Mouse (Mus musculus): ENCODE results near the gene Phc2.

Phc2 gene

DNA sequence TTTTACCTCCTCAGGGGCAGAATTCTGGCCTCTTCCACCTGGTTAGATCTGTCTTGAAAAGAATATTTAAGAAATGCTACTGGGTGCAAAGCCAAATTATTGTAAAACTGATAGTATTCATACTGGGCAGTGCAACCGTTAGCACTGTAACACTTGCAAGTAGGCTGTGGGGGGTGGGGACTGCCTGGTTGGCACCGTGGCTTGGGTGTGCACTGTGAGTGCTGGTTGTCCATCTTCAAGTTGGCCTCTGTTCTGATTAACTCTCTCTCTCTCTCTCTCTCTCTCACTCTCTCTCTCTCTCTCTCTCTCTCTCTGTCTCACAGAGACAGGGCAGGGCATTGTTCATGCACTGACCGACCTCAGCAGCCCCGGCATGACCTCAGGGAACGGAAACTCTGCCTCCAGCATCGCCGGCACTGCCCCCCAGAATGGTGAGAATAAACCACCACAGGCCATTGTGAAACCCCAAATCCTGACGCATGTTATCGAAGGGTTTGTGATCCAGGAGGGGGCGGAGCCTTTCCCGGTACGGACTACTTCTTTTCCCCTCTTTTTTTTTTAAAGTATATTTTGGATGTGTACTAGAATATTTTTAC, 88.6 kb downstream of the Phc2 start:
- DNase-seq = no peak

DNA sequence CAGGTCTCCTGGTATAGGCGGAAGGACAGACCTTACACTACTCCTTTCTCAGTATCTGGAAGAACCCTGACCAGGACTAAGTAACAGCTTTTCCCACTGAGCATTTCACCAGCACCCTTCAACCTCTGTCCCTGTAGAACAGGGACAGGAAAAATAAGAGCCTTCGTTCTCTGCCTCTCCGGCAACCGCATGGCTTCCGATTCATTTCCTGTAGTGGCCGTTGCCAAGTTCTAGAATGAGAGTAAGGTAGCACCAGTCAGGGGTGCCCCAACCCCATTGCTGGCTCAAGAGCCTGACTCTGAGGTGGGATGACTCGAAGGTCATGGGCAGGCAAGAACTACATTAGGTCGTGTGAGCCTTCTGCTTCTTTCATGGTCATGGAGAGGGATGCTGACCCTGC, 90.7 kb downstream of the Phc2 start:
- DNase-seq = no peak

DNA sequence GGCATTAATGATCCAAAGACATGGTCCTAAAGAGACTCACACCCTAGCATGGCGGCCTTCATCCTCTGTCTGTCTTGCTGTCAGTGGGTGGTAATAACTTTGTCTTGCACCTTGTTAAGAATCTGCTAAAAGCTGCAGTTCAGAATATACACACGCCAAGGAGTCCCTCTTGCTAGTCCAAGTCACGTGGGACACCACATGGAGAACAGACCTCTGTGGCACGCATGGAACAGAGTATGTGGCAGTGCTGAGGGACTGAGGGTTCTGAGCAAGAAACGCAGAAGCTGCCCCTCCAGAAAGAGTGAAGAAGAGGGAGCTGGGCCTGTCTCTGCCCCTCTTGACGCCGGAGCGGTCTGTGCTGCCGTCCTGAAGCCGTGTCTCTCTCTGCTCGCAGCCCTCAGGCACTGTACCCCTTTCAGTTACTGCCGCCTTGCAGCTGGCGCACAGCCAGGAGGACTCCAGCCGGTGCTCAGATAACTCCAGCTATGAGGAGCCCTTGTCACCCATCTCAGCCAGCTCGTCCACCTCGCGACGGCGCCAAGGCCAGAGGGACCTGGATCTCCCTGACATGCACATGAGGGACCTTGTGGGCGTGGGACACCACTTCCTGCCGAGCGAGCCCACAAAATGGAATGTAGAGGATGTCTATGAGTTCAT, 93.2 kb downstream of the Phc2 start:
- DNase-seq = no peak

DNA sequence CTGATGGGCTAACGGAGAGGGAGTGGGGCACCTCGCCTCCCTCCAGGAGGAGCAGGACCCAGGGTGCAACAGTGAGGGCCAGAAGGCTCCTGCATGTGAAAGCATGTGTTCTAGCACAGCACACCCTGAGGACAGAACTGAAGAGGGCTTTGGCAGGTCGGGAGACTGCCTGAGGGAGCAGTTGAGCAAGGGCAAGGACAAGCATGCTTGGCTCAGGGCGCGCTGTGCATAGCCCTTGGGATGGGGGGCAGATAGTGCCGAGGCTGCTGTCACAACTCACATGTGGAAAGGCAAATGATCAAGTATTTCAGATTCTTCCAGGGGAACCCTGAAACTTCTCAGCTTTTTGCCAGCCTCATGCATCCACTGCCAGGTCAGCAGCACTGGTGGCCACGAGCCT, 93.8 kb downstream of the Phc2 start:
- DNase-seq = no peak

DNA sequence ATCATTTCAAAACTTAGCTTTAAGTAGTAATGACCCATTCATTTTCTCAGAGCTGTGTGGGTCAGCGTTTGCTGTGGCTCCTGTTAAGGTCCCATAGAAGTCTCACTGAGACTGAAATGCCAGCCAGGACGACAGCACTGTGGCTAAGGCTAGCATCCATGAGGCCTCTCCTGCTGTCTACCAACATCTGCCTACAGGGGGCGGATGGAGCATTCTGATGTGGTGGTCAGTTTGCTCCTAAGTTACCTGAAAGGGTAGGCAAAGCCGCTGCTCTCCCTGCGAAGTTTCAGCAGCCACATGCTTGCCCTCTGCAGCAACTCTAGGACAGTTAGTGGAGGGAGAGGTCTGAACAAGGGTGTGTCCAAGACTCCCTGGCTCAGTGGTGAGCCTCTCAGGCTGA, 96.5 kb downstream of the Phc2 start:
- DNase-seq = no peak

DNA sequence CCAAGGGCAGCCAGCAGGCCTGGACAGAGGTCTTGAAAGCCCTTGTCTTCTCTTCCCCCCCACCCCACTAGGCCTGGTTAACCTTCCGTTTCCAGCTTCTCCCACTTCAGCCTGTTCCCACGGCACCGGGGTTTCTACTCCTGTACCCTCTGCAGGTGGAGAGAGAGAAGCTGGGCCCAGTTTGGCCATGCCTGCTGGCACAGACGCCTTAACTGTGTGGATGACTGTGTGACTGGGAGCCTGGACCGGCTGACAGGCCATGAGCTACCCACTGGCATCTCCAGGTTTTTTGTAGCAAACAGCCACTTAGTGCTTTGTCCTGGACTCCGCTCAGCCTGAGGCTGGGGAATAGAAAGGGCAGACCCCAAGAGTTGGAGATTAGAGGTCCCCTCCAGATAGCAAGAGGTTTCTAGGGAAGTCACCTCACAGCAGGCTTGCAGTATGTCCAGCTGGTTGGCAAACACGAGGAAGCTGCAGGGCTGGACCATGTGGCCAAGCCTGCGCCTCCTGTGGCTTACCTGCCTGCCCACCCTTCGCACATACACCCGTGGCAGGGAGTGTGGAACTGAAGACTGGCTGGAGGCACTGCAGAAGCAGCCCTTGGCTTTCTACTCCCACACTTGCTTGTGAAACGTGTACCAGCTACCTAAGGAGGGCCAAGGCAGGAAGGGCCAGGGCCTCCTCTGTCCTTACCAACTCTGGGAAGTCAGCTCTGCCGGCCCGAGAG, 97.7 kb downstream of the Phc2 start:
- no peak for DNase-seq

DNA sequence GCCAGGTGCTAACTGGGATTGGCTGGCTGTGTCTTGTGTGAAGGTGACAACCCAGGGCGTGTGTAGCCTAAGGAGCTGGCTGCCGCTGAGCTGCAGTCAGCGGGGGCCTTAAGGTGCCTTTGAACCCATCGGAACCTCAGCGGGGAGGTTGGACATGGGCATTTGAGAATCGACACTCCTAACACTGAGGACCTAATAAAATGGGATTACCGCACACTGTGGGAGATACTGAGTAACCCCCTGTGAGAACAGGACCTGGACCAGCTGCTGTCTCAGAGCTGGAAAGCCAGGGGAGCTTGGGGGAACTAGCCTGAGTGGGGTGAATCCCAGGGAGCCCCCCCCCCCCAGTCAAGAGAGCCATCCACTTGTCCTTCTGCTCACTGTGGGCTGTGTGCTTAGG, 99.1 kb downstream of the Phc2 start:
- DNase-seq = no peak

DNA sequence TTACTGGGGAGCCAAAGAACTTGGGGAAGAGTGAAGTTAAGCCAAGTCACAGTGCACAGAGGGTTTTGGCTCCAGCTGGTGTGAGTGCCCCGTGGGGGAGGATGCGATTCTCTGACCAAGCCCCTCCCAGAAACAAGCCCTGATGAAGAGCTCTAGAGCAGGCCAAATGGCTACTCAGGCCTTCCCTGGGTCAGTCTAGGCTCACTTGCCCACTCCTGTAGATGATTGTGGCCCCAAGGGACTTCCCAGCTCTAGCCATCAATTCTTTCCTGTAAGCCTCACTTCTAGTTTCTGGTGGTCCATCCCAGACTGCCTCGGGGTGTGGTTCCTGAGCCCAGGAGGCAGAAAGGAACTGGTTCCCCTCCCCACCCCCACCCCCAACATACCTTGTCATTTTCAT, 100.6 kb downstream of the Phc2 start, which contains the start of gene A3galt2:
Gene A3galt2 (plus strand): TSS at position 301 of the 400 bp plus-strand sequence.
- no peak for DNase-seq

DNA sequence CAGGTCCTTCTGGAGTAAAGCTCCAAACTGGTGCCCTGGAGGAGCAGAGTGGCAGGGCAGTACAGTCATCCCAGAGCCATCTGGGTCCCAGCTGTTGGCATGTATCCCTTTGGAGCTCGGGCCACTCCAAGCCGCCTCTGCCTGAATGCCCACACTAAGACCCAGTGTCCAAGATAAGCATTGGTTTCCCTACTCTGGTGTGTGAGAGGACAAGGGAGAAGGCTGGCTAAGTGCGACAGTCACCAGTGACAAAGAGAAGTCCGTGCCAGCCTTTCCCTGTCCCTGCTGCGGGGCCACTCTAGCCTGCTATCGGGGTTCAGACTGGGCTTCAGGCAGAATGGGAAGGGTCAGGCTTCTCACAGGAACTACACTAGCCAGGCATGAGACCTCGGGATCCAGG, 101.4 kb downstream of the Phc2 start:
- DNase-seq = no peak

DNA sequence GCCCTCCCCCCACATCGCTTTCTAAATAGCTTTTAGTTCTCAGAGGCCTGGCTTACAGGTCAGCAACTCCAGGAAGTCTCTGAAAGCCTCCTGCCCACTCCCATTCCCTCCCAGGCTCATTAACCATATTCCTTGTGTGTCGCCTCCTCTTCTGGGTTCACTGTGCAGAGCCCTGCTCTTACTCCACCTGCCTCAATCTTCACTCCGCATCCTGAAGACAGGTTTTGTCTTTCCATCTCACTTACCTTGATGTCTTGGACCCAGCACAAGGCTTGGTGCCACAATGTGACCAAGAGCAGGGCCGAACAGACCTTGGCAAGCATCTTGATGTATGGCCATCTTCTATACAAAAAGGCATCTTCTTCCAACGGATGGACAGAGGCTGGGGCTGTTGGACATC, 104.7 kb downstream of the Phc2 start:
- no peak for DNase-seq

DNA sequence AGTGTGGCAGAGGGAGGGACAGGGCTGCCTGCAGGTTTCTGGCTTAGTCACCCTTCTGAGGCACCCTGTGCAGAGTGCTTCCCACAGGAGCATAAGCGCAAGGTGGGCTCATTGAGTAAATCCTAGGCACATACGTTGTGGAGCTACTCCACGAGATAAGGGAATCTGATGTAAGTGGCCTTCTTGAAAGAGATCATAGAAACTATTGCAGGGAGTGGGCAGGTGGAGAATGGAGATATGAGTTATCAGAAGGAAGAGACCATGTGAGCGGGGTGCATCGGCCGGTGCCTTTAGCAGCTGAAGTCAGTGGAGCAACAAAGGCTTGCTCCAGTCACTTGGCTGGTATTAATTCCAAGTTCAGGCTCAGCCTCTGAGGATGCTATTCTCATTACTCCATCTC, 105.5 kb downstream of the Phc2 start:
- DNase-seq = no peak

DNA sequence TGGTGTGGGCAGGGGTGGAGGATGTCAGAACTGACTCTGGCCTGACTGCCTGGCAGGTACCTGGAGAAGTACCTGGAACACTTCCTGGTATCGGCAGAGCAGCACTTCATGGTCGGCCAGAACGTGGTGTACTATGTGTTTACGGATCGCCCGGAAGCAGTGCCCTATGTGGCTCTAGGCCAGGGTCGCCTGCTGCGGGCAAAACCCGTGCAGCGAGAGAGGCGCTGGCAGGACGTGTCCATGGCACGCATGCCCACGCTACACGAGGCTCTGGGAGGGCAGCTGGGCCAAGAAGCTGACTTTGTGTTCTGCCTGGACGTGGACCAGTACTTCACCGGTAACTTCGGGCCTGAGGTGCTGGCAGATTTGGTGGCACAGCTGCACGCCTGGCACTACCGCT, 112.4 kb downstream of the Phc2 start:
- no peak for DNase-seq

DNA sequence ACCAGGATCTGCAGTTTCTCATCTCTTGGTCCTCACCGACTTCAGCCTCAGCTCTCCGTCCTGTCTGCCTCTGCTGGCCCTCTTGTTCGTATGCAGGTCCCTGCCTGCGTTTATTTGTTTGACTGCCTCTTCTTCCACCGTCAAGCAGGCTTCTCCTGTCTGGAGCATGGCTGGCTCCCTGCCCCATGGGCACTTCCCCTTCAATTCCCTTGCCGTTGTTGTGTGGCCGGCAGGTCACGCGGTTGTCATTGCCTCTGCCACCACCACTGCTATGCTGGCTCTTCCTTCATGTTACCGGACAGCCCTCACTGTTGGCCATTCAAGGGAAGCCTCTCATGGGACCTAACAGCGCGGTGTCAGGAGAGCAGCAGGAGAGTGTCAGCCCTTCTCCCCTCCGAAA, 113.6 kb downstream of the Phc2 start:
- DNase-seq = no peak

DNA sequence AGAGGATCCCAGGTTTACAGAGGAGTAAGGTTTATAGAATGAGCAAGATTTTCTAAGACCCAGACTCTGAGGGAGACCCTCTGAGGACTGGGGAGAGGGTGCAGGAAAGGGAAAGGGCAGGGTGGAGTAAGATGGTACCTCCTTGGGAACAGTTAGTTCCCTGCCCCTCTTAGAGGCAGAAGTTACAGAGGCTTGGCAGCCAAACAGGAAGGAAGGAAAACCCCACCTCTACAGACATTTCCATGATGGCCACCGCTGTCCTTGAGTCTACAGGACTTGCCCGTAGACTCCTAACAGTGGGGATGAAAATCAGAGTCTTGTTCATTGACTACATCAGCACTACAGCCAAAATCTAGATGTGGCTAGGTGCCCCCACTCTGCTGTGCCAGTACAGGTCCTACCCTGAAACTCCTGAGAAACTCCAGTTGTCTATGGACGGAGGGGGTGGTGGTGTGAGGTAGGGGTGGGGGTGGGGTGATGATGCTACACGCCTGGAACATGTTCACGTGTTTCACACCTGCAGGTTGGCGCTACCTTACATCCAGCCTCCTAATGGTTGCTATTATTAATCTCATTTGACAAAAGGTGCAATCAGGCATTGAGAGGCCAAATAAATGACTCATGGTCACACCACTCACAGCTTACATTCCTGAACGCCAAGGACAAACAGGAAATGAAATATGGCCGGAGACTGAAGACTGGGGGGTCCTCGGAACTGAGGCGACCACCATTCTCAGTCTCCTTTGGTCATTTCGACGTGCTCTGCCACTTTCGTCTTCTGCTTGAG, 115.3 kb downstream of the Phc2 start:
- no peak for DNase-seq

DNA sequence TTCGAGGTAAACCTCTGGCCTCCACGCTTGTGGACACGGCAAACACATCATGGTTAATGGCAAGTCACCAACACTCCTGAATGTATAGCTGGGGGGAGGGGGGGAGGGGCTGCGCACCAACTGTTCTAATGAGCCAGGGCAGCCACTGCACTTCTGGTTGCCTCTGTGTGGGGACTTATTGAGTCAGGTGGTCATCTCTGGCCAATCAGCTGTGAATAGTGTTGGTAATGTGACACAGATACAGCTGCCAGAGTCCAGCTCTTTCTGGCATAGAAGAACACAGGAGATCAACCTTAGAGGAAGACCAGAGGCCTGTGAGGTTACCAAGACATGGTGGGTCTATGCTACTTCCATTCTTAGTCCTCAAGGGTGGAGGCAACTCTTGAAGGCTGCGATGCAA, 116.2 kb downstream of the Phc2 start:
- DNase-seq = no peak

DNA sequence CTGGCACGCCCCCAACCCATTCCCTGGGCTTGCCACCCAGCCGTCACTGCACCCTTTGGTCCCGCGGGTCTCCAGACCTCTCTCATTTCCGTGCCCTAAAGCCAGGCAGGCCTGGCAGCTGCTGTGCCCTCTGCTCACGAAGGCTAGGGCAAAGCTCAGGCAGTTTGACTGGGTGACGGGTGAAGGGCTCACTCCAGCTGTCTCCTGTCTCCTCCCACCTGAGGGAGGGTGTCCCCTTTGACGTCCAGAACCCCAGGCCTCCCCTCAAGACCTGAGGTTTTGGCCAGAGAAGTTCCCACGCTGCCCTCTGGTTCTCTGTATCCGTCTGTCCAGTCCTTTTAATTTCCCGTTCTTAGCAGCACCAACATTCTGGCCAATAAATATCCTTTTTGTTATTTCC, 119.3 kb downstream of the Phc2 start:
- DNase-seq = no peak

DNA sequence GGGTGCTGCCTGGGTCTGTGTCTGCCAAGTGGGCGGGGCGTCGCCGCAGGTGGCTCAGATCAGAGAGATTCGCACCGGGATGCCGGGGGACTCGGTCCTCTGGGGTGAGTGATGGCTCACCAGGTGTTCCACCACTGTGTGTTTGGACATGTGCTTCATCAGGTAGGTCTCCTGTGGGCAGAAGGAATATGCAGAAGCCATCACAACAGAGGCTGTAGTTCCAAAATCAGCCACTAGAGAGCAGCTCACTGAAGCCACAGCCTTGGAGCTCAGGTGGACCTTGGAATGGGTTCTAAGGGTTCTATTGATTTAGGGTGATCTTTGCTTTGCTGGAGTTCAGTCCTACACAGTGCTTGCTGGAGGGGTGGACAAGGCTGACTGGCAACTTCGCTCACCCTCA, 120.0 kb downstream of the Phc2 start:
- DNase-seq = peak; percentile 76

DNA sequence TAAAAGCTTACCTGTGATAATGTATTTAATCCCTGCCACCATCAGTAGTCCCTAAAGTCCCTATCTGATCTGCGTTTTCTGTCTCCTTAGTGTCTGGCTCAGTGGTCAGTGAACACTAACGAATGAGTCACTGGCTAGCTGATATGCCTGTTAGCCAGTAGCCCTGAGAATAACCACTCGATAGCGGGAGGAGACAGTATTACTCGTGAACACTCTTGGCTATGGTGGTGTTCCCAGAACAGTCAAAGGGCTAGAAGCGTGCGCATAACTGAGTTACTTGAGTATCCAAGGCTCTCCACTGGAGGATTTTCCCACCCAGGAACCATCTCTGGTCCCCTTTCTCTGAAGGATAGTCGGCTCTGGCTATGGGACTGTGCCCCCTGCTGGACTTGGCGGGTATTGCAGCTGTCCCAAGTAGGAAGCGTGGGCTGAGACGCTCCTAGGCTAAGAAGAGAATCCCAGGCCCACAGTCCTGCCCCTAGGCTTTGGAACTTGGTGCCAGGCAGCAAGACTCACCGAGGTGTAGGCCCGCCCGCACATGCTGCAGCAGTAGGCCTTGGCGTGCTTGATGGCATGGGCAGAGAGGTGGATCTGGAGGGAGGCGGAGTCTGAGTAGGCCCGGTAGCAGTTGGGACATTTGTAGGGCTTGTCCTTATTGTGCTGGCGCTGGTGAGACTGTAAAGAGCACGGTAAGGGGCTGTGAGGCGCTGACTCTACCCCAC, 122.2 kb downstream of the Phc2 start:
- peak; percentile 76 for DNase-seq

DNA sequence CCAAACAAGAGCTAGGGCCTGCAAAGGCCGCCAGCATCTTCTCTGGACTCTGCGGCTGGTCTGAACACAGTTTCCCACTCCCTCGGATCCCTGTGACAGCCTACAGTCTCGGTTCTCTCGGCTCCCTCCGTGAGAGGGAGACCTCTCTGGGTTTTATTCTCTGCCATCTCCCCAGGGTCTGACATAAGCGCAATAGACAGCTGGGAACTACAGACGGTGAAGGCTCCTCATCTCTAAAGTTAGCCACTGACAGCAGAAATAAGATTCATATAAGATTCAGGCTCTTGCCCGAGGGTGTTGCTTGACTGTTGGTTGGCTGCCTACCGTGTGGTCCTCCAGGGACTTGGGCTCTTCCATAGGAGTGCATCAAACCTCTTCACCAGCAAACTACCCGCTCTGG, 123.1 kb downstream of the Phc2 start:
- DNase-seq = no peak

DNA sequence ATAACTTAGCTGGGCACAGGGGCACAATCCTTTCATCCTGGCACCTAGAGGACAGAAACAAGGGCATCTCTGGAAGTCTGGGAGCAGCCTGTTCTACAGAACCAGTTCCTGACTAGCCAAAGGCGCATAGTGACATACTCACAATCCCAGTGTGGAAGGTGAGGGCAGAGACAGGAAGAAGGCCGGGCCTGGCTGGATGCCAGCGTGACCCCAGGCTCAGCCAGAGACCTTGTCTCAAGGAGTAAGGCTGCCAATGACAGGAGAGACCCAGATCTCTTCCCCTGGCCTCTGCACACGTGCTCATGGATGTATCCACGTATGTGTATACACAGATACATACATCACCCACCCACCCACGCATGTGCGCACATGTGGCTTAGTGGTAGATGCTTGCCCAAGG, 127.5 kb downstream of the Phc2 start:
- no peak for DNase-seq

DNA sequence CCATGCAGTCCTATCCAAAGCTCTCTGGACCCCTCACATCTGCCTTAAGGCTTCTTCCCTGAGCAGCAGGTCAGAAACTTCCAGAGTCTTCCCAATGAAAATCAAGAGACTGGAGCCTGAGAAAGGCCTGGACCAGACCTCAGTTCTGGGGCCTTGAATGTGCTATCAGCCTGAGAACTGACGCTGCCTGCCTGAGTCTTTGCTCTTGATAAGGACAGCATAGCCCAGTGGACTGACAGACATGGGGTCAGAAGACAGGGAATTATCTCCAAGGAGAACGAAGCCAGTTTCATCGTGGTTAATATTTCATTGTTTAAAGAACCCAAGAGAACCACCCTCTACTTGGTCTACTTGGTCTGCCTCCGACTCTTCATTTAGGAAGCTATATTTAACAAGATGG, 128.1 kb downstream of the Phc2 start:
- DNase-seq = no peak

DNA sequence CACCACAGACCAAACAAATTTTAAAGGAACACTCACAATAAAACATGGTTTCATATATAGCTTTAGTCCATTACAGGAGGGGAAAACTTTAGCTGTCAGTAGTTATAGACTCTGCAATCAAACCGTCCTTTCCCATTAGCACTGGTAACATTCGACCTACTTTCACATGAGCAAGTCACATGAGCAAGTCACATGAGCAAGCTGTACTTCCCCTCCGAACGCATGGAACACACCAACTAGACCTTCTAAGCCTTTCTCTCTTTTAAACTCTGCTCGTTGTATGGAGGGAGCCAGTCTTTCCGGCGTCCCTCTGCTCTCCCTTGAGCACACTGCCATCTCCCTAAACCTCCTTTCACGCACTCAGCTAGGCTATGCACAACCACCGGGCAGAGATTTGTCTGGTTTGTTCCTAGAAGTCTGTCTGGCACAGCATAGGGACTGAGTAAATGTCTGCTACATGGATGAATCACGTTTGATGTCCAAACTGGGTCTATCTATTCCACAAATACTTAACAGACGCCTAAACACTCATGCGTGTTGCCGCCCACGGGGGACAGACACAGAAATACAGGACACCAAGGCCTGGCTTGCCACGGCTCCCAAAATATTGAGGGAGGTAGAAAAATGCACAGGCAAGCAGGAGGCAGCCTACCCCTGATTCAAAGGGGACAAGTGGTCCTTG, 130.6 kb downstream of the Phc2 start:
- no peak for DNase-seq
